Mouse (Mus musculus) kidney, adult 2 months (tissue): ENCODE data around the gene Upk3a. TPM values are rescaled to one million over a fixed set of nuclear protein-coding genes. Genes with fewer than 3 reads are reported as not detected.
"Not testable (repeated sequence)": the region's sequence is repeated elsewhere in the genome, so short reads cannot be mapped to it uniquely, and the experiment has no call there.

Experiments used
- DNase-seq: peaks from one replicate; pipeline ENCODE4 v3.0.0; 2021
- H3K27ac ChIP-seq: fragments of 200-500 bp; 2 replicates; pipeline ENCODE4 v1.5.1; 2012; ENCODE audit warnings: low read depth, low read length, control low read depth, inconsistent platforms; ENCODE audit not compliant: insufficient read depth
- H3K27me3 ChIP-seq: fragments of 200-500 bp; replicated peaks from 2 replicates; pipeline ENCODE4 v1.6.1; 2012; ENCODE audit warnings: mild to moderate bottlenecking, moderate library complexity, low read length, inconsistent platforms; ENCODE audit not compliant: control insufficient read depth, insufficient read depth
- H3K36me3 ChIP-seq: fragments of 200-500 bp; 2 replicates; pipeline ENCODE4 v1.6.1; 2012; ENCODE audit warnings: mild to moderate bottlenecking, moderate library complexity, low read length, inconsistent platforms; ENCODE audit not compliant: control insufficient read depth, insufficient read depth
- H3K4me1 ChIP-seq: fragments of 200-500 bp; 2 replicates; pipeline ENCODE4 v1.6.1; 2011; ENCODE audit warnings: low read length; ENCODE audit not compliant: control insufficient read depth, insufficient read depth
- H3K4me3 ChIP-seq: fragments of 200-500 bp; 2 replicates; pipeline ENCODE4 v1.5.1; 2011; ENCODE audit warnings: mild to moderate bottlenecking, low read depth, low read length, control low read depth; ENCODE audit not compliant: insufficient read depth
- CTCF ChIP-seq: fragments of 200-500 bp; conservative IDR thresholded peaks from 2 replicates; pipeline ENCODE4 v1.5.1; 2011; ENCODE audit warnings: low read depth, mild to moderate bottlenecking, control low read depth, low read length, moderate library complexity, mixed read lengths; ENCODE audit not compliant: insufficient read depth, insufficient read length
- POLR2A ChIP-seq: fragments of 200-500 bp; IDR thresholded peaks from one replicate; pipeline ENCODE4 v1.6.1; 2011; ENCODE audit warnings: low read depth, low read length, control low read depth
- WGBS: fragments of 180-500 bp; shearing (Covaris S2); methylation state at CpG from one replicate; pipeline ENCODE4 v1.1.7; 2018; 5-methylcytosine and 5-hydroxymethylcytosine counted together
- polyA plus RNA-seq: library from polyadenylated mRNA; depleted of rRNA; stranded (reverse); fragments of >200 nt; gene quantifications from 2 replicates; pipeline ENCODE4 v1.2.3, GENCODE M21; 2012

Gene Upk3a
- polyA plus RNA-seq, 1 experiment, result 19.6 TPM

- no peaks in the 10 kb centered on the region for H3K27me3 ChIP-seq
- WGBS, result 34% methylated on average over 3 of the region's 3 CpGs
- no peaks in the 10 kb centered on the region for H3K36me3 ChIP-seq
- no peak overlapping the region for H3K4me3 ChIP-seq
- no peak for TF ChIP-seq POLR2A
- no peak for TF ChIP-seq CTCF
- H3K27ac ChIP-seq, result no peak overlapping the region
- DNase-seq, result peak; percentile 44
- no peaks in the 10 kb centered on the region for H3K4me1 ChIP-seq
Observed at GRCm38 (mm10) chr15:85031866-85032265, 14.9 kb downstream of the Upk3a start.

DNA sequence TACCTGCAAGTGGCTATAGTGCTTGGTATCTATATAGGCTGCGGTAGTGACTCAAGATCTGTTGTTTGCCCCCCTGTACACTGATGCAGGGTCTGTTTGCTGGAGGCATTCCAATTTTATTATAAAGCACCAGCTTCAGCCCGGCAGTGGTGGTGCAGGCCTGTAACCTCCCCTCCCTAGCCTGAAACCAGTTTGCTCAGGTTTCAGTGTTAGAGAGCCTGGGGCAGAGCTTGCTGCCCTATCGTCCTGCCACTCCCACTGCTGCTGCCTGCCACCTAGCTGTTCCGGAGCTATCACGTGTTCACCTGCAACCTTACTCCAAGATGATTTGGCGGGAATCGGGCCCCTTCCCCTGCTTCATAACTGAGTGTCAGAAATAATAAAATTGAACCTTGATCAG lies 17.0 kb downstream of the Upk3a start:
- 24% methylated on average over 7 of the region's 7 CpGs for WGBS
- not testable (repeated sequence) for H3K36me3 ChIP-seq, H3K4me3 ChIP-seq, H3K27ac ChIP-seq, H3K27me3 ChIP-seq, H3K4me1 ChIP-seq
- DNase-seq, result peak; percentile 60

- WGBS, result under 1% methylated on average over 75 of the region's 75 CpGs
- H3K27me3 ChIP-seq, result no peaks in the 10 kb centered on the region
- no peaks in the 10 kb centered on the region for H3K36me3 ChIP-seq
- TF ChIP-seq CTCF, result no peak
- TF ChIP-seq POLR2A, result peak; percentile 16
- H3K4me1 ChIP-seq, result 0 out of 2 replicates have a peak, but pooled peaks cover 3% of the 10 kb centered on the region
- peak; percentile 99 for DNase-seq
- H3K4me3 ChIP-seq, result peak overlapping the region; percentile 74
- no peak overlapping the region for H3K27ac ChIP-seq
Observed at GRCm38 (mm10) chr15:85036566-85037342, 19.8 kb downstream of the Upk3a start.

- Histone ChIP-seq H3K27ac (no peak overlapping the region), H3K4me3 (peak overlapping the region; percentile 74), H3K36me3 (no peaks in the 10 kb centered on the region), H3K27me3 (no peaks in the 10 kb centered on the region), H3K4me1 (0 out of 2 replicates have a peak, but pooled peaks cover 3% of the 10 kb centered on the region)
- TF ChIP-seq CTCF (no peak), POLR2A (no peak)
- DNase-seq, result no peak
- 2% methylated on average over 8 of the region's 8 CpGs for WGBS
Observed at GRCm38 (mm10) chr15:85037343-85037690, 20.4 kb downstream of the Upk3a start.

DNA sequence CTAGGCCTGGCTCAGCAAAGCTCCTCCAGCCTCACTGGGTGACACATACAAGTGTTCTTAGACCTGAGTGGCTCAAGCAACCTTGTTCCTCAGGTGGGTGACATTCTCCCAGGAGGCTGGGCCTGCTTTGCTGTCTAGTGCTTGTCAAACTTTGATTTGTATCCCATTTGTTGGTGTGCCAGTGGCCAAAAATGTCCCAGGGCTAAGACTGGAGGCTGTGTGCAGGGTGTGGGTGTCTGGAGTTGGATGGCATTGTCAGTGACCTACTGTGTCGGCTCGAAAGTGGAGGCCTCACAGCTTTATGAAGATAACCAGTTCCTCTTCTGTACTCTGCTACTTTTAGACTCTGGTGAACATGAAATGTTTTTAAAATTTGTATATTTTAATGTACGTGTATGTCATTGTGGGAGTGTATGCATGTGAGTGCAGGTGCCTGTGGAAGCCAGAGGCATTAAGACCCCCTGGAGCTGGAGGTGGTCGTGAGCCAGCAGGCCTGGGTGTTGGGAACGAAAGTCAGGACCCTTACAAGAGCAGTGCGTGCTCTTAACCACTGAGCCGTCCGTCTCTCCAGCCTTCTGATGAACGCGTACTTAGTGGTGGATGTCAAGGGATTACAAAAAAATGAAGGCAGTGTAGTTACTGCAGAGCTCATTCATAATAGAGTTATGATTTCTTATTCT lies 24.7 kb downstream of the Upk3a start:
- no peaks in the 10 kb centered on the region for H3K27me3 ChIP-seq
- H3K4me1 ChIP-seq, result 0 out of 2 replicates have a peak, but pooled peaks cover 5% of the 10 kb centered on the region
- WGBS, result 85% methylated on average over 10 of the region's 10 CpGs
- TF ChIP-seq POLR2A (no peak), CTCF (no peak)
- H3K4me3 ChIP-seq, result no peak overlapping the region
- H3K27ac ChIP-seq, result no peak overlapping the region
- no peak for DNase-seq
- no peaks in the 10 kb centered on the region for H3K36me3 ChIP-seq

- Histone ChIP-seq H3K27me3 (no peaks in the 10 kb centered on the region), H3K27ac (no peak overlapping the region; the same call in 1 of the 2 replicates), H3K4me1 (0 out of 2 replicates have a peak, but pooled peaks cover 5% of the 10 kb centered on the region), H3K4me3 (no peak overlapping the region), H3K36me3 (no peaks in the 10 kb centered on the region)
- 34% methylated on average over 4 of the region's 4 CpGs for WGBS
- TF ChIP-seq CTCF (peak; percentile 49), POLR2A (no peak)
- DNase-seq, result peak; percentile 59
Observed at GRCm38 (mm10) chr15:85042361-85042954, 25.5 kb downstream of the Upk3a start.

DNA sequence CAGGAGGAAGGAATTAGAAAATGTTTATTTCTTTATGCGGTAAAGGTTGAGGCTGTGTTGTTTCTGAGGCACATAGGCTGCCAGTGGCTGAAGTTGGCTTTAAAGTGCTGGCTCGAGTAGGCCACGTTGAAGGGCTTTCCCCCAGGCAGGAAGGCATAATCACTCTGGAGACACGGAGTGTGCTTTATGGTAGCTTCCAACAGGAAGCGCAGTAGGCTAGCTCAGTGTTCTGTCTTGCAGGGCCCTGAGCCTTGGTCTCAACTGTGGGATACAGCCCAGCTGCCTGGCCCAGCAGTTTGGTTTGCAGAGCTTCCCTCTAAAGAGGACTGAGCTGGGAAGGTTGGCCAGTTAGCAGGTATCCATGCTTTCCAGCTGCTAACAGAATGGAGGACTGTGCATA lies 26.2 kb downstream of the Upk3a start:
- no peak overlapping the region for H3K27ac ChIP-seq
- 0 out of 2 replicates have a peak, but pooled peaks cover 2% of the 10 kb centered on the region for H3K4me1 ChIP-seq
- H3K27me3 ChIP-seq, result no peaks in the 10 kb centered on the region
- DNase-seq, result no peak
- WGBS, result 53% methylated on average over 5 of the region's 5 CpGs
- H3K36me3 ChIP-seq, result no peaks in the 10 kb centered on the region
- H3K4me3 ChIP-seq, result no peak overlapping the region
- TF ChIP-seq CTCF (no peak), POLR2A (no peak)
